Mouse (Mus musculus): ENCODE measurements at regions not wholly inside any gene's neighbourhood (a gene's known extent, or its start where the extent isn't known, plus 50 kb on each side); places are given as distances from the start of the nearest gene placed in this dataset.

DNA sequence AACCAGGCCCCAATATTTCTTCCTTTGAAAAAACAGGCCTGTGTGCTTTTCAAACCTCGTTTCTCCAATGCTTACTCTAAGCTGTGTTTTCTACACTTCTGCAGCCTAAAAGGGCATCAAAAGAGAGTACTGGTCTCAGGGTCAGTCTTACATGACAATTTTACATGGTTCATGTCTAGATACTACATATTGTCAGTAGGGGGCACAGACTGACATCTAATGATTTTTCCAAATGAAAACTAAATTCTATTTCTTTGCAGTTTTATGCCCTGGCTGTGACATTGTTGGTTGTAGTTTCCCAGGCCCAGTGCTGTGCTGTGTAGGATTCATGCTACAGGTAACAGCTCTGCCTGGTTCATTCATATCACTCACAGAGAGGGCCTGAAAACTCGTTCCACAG is 248.7 kb upstream of the Megf9 start:
- TF ChIP-seq CTCF (IDR thresholded peaks at IDR 0.05; ENCODE audit: low read depth) (no peak), EP300 (IDR thresholded peaks at IDR 0.05; ENCODE audit: low read depth) (no peak)
